Mouse (Mus musculus): ENCODE measurements around the gene Srcap.
"Not testable (repeated sequence)": the region's sequence is repeated elsewhere in the genome, so short reads cannot be mapped to it uniquely, and the experiment has no call there.

The Srcap gene

GRCm38 (mm10) chr7:127511808-127512230, at the start of gene Srcap:
Srcap (plus strand) TSS chr7:127511983.
- peak; percentile 89 to 91 for DNase-seq (ENCODE audit: low read depth in 1 of 2, low spot score in 2 of 2)

- DNase-seq (ENCODE audit: low read depth in 1 of 2, low spot score in 2 of 2), result no peak
Measured at GRCm38 (mm10) chr7:127465191-127465590, 46.6 kb upstream of the Srcap start.

GRCm38 (mm10) chr7:127465670-127466069, 46.1 kb upstream of the Srcap start:
- DNase-seq (ENCODE audit: low read depth in 1 of 2, low spot score in 2 of 2), result not testable (repeated sequence)

- DNase-seq (ENCODE audit: low read depth in 1 of 2, low spot score in 2 of 2), result no peak
Measured at GRCm38 (mm10) chr7:127466606-127467005, 45.2 kb upstream of the Srcap start.

GRCm38 (mm10) chr7:127470011-127470715, 41.6 kb upstream of the Srcap start:
- DNase-seq (ENCODE audit: low read depth in 1 of 2, low spot score in 2 of 2), result no peak

- DNase-seq (ENCODE audit: low read depth in 1 of 2, low spot score in 2 of 2), result peak; percentile 77 to 83
Measured at GRCm38 (mm10) chr7:127470743-127471645, 40.8 kb upstream of the Srcap start.

- DNase-seq (ENCODE audit: low read depth in 1 of 2, low spot score in 2 of 2), result peak in 1 of 2 experiments; percentile 28
Measured at GRCm38 (mm10) chr7:127471646-127472010, 40.2 kb upstream of the Srcap start.

- DNase-seq (ENCODE audit: low read depth in 1 of 2, low spot score in 2 of 2), result no peak
Measured at GRCm38 (mm10) chr7:127472060-127472459, 39.7 kb upstream of the Srcap start.

- DNase-seq (ENCODE audit: low read depth in 1 of 2, low spot score in 2 of 2), result no peak
Measured at GRCm38 (mm10) chr7:127473705-127474104, 38.1 kb upstream of the Srcap start.

GRCm38 (mm10) chr7:127474378-127475070, 37.3 kb upstream of the Srcap start:
- no peak for DNase-seq (ENCODE audit: low read depth in 1 of 2, low spot score in 2 of 2)

GRCm38 (mm10) chr7:127475186-127475740, 36.5 kb upstream of the Srcap start:
- DNase-seq (ENCODE audit: low read depth in 1 of 2, low spot score in 2 of 2), result no peak

- no peak for DNase-seq (ENCODE audit: low read depth in 1 of 2, low spot score in 2 of 2)
Measured at GRCm38 (mm10) chr7:127476336-127476735, 35.4 kb upstream of the Srcap start.

- no peak for DNase-seq (ENCODE audit: low read depth in 1 of 2, low spot score in 2 of 2)
Measured at GRCm38 (mm10) chr7:127476855-127477254, 34.9 kb upstream of the Srcap start.

GRCm38 (mm10) chr7:127477687-127478634, 33.8 kb upstream of the Srcap start:
- DNase-seq (ENCODE audit: low read depth in 1 of 2, low spot score in 2 of 2), result peak; percentile 97 to 99

- DNase-seq (ENCODE audit: low read depth in 1 of 2, low spot score in 2 of 2), result peak; percentile 79 to 86
Measured at GRCm38 (mm10) chr7:127478635-127479317, 33.0 kb upstream of the Srcap start, which contains the start of gene Fbrs. Fbrs (plus strand) TSS chr7:127479199.

GRCm38 (mm10) chr7:127479318-127480225, 32.2 kb upstream of the Srcap start:
- DNase-seq (ENCODE audit: low read depth in 1 of 2, low spot score in 2 of 2), result no peak

- peak; percentile 54 to 77 for DNase-seq (ENCODE audit: low read depth in 1 of 2, low spot score in 2 of 2)
Measured at GRCm38 (mm10) chr7:127480321-127480720, 31.5 kb upstream of the Srcap start.

- no peak for DNase-seq (ENCODE audit: low read depth in 1 of 2, low spot score in 2 of 2)
Measured at GRCm38 (mm10) chr7:127485416-127485815, 26.4 kb upstream of the Srcap start.

Measured in monocyte, adult 2 months (primary cell).